Mouse (Mus musculus): ENCODE results near the gene Slc30a2. TPM values are rescaled to one million over a fixed set of nuclear protein-coding genes. Genes with fewer than 3 reads are reported as not detected.

Gene Slc30a2
- polyA plus RNA-seq, 1 experiment from 2014 or later, result 0.86 TPM

DNA sequence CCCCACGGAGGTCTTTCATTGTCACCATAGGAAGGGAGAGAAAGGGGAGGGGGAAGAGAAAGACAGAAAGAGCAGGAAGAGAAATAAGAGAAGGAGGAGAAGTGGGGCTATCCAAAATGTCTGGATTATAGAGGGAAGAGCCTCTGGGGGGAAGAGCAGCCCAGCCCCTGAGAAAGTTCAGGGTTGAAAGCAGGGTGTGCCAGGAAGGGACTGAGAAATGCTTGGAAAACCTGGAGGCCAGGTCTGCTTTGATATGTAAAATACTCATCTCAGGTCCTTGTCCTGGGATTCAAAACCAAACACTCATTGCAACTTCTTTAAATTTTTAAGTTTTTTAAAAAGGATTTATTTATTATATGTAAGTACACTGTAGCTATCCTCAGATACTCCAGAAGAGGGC, 48.7 kb downstream of the Slc30a2 start:
- 85% methylated on average over 1 of the region's 1 CpGs for WGBS
- Histone ChIP-seq H3K4me3 (replicated peaks) (no peak overlapping the region), H3K4me1 (peaks cover 4% of the 10 kb centered on the region; the same call in 1 of the 2 replicates), H3K36me3 (no peaks in the 10 kb centered on the region), H3K9ac (no peak overlapping the region), H3K9me3 (no peaks in the 10 kb centered on the region), H3K27me3 (replicated peaks) (no peaks in the 10 kb centered on the region), H3K4me2 (no peak overlapping the region), H3K27ac (no peak overlapping the region)
- no peak for ATAC-seq (ENCODE audit: insufficient read depth, low FRiP score, low read depth)

DNA sequence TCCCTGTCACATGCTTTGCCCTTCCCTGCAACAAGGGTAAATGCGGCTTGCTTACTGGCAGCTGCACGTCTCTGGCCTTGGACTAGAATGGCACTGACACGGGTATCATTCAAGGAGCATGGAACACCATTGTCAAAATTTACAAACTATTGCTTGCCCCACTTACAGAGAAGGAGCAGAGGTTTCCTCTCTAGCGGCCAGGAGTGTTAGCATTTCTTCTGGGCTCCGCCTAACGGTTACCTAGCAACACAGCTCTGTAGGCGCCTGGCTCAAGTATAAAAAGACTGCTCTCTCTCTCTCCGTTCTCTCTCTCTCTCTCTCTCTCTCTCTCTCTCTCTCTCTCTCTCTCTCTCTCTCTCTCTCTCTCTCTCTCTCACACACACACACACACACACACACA, 49.6 kb downstream of the Slc30a2 start:
- Histone ChIP-seq H3K9me3 (no peaks in the 10 kb centered on the region), H3K4me3 (replicated peaks) (no peak overlapping the region), H3K4me2 (0 out of 2 replicates have a peak overlapping the region, but pooled peaks have one; percentile 16), H3K9ac (no peak overlapping the region), H3K4me1 (peaks cover 7% of the 10 kb centered on the region; the same call in 1 of the 2 replicates), H3K27me3 (replicated peaks) (no peaks in the 10 kb centered on the region), H3K27ac (no peak overlapping the region), H3K36me3 (no peaks in the 10 kb centered on the region)
- ATAC-seq (ENCODE audit: insufficient read depth, low FRiP score, low read depth), result no peak
- 19% methylated on average over 8 of the region's 8 CpGs for WGBS

DNA sequence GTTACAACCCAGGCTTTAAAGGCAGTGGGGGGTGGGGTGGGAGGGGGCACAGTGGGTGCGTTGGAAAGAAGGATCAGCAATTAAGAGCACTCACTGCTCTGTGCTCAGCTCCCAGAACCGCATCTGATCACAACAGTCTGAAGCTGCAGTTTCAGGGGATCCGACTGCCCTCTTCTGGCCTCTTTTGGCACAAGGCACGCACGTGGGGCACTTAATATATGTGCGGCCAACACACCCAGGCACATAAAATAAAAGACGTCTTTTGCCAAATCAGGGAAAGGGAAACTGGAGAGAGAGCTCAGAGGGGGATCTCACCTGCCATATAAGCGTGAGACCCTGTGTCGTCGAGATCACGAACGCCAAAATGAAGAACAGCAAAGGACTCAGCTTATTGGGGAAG, 50.0 kb downstream of the Slc30a2 start:
- Histone ChIP-seq H3K9me3 (no peaks in the 10 kb centered on the region), H3K4me1 (peaks cover 10% of the 10 kb centered on the region; the same call in 1 of the 2 replicates), H3K9ac (no peak overlapping the region), H3K4me3 (replicated peaks) (no peak overlapping the region), H3K4me2 (no peak overlapping the region), H3K27ac (no peak overlapping the region), H3K36me3 (no peaks in the 10 kb centered on the region), H3K27me3 (replicated peaks) (no peaks in the 10 kb centered on the region)
- no peak for ATAC-seq (ENCODE audit: insufficient read depth, low FRiP score, low read depth)
- WGBS, result 24% methylated on average over 12 of the region's 12 CpGs

DNA sequence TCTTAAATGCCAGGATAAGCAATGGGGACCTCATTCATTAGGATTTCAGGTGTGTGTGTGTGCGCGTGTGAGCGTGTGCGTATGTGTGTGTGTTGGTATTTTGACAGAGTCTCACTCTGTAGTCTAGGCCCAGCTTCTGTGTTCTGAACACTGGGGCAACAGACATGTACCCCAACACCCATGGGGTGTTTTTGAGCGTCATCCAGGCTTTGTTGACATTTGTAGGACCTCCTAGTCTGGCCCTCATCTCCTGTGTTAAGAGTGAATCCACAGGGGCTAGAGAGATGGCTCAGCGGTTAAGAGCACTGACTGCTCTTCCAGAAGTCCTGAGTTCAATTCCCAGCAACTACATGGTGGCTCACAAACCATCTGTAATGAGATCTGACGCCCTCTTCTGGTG, 52.2 kb downstream of the Slc30a2 start:
- ATAC-seq (ENCODE audit: insufficient read depth, low FRiP score, low read depth), result no peak

DNA sequence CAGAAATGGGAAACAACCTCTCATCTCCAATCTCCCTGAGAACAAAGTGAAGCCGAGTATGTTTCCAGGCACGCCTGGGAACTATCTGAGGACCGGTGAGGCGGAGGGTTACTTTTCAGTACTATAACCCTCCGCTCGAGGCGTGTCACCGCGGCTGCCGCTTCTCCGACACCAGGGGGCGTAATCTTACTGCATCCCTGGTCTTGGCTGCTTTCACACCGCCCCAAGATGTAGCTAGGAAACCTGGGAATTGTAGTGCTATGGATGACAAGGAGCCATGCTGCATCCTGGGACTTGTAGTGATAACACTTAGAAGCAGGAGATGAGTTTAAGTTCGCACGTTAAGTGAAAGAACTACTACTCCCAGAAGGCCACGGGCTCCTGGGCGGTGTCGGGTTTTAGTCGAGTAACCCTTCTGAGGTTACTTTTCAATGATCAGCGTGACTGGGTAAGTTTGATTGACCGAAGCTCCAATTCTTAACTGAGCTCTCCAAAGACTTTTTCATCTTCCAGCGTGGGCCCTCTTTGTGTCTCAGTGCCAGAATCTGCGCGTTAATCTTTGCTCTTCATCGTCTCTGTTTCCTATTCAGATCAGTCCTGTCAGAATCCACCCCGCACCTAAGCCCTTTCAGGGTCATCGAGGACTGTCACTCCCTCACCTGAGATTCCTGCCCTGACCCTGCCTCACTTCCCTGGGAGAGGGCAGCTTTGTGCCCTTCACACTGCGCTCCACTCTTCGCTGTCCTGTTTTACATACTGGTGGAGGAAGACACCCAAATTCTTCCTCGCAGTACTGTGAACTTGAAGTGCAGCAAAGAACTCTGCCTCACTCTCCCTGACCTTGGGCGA, 53.2 kb downstream of the Slc30a2 start, which contains the start of gene Pafah2:
Gene Pafah2, plus strand, starts transcription at position 344 of the 849 bp plus-strand sequence.
- WGBS, result under 1% methylated on average over 31 of the region's 31 CpGs
- Histone ChIP-seq H3K27me3 (replicated peaks) (no peaks in the 10 kb centered on the region), H3K4me2 (peak within 1 kb of the TSS; percentile 83), H3K9me3 (no peaks in the 10 kb centered on the region), H3K27ac (peak within 1 kb of the TSS; percentile 91), H3K4me3 (replicated peaks) (peak within 1 kb of the TSS; percentile 59), H3K9ac (peak within 1 kb of the TSS; percentile 42; the same call in 1 of the 2 replicates), H3K36me3 (no peaks in the 10 kb centered on the region), H3K4me1 (peaks cover 16% of the 10 kb centered on the region)
- ATAC-seq (ENCODE audit: insufficient read depth, low FRiP score, low read depth), result peak; percentile 98

More for the DNA sequence above, 52.2 kb downstream of the Slc30a2 start:
- Histone ChIP-seq H3K9me3 (no peaks in the 10 kb centered on the region), H3K4me2 (no peak overlapping the region), H3K9ac (no peak overlapping the region), H3K4me3 (replicated peaks) (no peak overlapping the region), H3K27ac (no peak overlapping the region), H3K27me3 (replicated peaks) (no peaks in the 10 kb centered on the region), H3K4me1 (peaks cover 10% of the 10 kb centered on the region; the same call in 1 of the 2 replicates), H3K36me3 (no peaks in the 10 kb centered on the region)
- WGBS, result 89% methylated on average over 7 of the region's 7 CpGs

DNA sequence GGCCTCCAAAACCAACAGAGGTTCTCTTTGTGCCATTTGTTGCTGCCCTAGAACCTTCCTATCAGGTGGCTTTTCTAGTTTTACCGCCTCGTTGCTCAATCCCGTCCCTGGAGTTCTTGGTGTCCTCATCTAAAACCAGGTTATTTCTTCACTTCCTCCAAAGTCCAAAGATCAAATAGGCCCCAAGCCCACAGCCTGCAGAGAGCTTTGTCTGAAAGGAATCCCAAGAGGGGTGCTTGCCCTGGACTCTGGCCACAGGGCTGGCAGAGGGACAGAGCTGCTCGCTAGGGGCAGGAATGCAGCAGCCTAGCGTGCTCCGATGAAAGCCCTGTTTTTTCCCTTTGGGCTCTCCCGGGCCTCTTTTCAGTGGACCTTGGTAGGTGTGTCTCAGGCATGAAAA, 54.1 kb downstream of the Slc30a2 start:
- 19% methylated on average over 7 of the region's 7 CpGs for WGBS
- Histone ChIP-seq H3K9ac (no peak overlapping the region), H3K4me1 (peaks cover 23% of the 10 kb centered on the region), H3K4me3 (replicated peaks) (peak overlapping the region; percentile 59), H3K36me3 (no peaks in the 10 kb centered on the region), H3K27ac (peak overlapping the region; percentile 91), H3K27me3 (replicated peaks) (no peaks in the 10 kb centered on the region), H3K4me2 (peak overlapping the region; percentile 83), H3K9me3 (no peaks in the 10 kb centered on the region)
- ATAC-seq (ENCODE audit: insufficient read depth, low FRiP score, low read depth), result no peak

DNA sequence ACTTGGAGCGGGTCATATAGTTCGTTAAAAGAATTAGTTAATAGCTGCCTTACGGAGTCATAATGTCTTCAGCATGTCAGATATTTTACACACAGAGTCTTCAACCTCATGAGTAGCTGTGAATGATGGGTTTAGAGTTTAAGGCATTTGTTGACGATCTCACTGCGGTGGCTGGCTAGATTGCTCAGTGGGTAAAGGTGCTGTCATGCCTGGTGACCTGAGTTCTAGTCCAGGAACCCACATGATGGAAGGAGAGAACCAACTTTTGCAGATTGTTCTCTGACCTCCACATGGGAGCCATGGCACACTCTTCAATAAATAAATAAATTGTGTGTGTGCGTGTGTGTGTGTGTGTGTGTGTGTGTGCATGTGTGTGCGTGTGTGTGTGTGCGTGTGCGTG, 54.8 kb downstream of the Slc30a2 start:
- H3K9me3 ChIP-seq, result no peaks in the 10 kb centered on the region
- H3K27me3 ChIP-seq (replicated peaks), result no peaks in the 10 kb centered on the region
- H3K4me3 ChIP-seq (replicated peaks), result peak overlapping the region; percentile 59; the same call in 1 of the 2 replicates
- no peak overlapping the region for H3K9ac ChIP-seq
- peak overlapping the region; percentile 91; the same call in 1 of the 2 replicates for H3K27ac ChIP-seq
- H3K36me3 ChIP-seq, result no peaks in the 10 kb centered on the region
- H3K4me1 ChIP-seq, result peaks cover 25% of the 10 kb centered on the region
- WGBS, result 90% methylated on average over 9 of the region's 9 CpGs
- peak overlapping the region; percentile 83 for H3K4me2 ChIP-seq
- no peak for ATAC-seq (ENCODE audit: insufficient read depth, low FRiP score, low read depth)

DNA sequence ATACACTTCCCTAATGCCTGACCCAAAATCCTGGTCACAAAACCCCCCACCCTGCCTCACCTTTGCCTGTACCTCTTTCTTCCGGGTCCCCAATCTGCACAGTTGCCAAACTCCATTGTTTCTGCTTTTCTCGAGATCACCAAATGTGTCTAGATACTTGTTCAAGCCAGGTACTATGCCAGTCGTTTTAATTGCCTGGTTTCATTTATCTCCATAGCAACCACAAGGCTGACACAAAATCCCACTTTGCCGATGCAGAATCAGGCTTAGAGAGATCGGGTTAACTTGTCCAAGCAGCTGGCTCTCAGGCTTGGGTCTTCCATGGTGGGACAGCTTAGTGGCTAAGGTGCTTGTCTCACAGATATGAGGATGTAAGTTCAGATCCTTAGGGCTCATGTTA, 57.2 kb downstream of the Slc30a2 start:
- ATAC-seq (ENCODE audit: insufficient read depth, low FRiP score, low read depth), result no peak
- no peaks in the 10 kb centered on the region for H3K36me3 ChIP-seq
- H3K4me1 ChIP-seq, result peaks cover 37% of the 10 kb centered on the region
- H3K9me3 ChIP-seq, result no peaks in the 10 kb centered on the region
- no peak overlapping the region for H3K9ac ChIP-seq
- WGBS, result 26% methylated on average over 5 of the region's 5 CpGs
- H3K4me3 ChIP-seq (replicated peaks), result no peak overlapping the region
- no peaks in the 10 kb centered on the region for H3K27me3 ChIP-seq (replicated peaks)
- H3K27ac ChIP-seq, result no peak overlapping the region
- H3K4me2 ChIP-seq, result no peak overlapping the region

DNA sequence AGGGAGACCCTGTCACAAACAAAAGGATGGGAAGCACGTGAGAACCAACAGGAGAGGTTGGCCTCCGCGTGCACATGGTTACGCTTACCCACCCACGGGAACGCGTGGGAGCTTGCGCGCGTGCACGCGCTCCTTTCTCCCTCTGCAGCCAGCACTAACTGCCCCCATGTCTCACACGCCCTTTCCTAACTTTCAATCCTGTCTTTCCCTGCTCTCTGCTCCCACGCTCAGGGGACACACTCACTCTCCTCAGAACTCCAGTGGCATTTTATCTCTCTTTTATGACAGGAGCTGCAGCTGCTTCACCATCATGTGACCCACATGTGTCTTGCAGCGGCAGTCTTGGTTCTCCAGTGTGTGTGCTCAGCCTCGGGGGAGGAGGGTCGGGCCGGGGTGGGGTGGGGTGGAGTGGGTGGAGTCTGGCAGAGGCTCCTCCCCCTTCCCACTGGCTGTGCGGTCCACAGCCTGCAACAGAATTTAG, 58.2 kb downstream of the Slc30a2 start:
- Histone ChIP-seq H3K27ac (peak overlapping the region; percentile 52), H3K4me1 (peaks cover 37% of the 10 kb centered on the region), H3K27me3 (replicated peaks) (no peaks in the 10 kb centered on the region), H3K9me3 (no peaks in the 10 kb centered on the region), H3K4me3 (replicated peaks) (peak overlapping the region; percentile 36), H3K9ac (peak overlapping the region; percentile 12; the same call in 1 of the 2 replicates), H3K36me3 (no peaks in the 10 kb centered on the region), H3K4me2 (peak overlapping the region; percentile 81)
- ATAC-seq (ENCODE audit: insufficient read depth, low FRiP score, low read depth), result peak; percentile 68; the same call in 1 of the 2 replicates
- 4% methylated on average over 19 of the region's 19 CpGs for WGBS

DNA sequence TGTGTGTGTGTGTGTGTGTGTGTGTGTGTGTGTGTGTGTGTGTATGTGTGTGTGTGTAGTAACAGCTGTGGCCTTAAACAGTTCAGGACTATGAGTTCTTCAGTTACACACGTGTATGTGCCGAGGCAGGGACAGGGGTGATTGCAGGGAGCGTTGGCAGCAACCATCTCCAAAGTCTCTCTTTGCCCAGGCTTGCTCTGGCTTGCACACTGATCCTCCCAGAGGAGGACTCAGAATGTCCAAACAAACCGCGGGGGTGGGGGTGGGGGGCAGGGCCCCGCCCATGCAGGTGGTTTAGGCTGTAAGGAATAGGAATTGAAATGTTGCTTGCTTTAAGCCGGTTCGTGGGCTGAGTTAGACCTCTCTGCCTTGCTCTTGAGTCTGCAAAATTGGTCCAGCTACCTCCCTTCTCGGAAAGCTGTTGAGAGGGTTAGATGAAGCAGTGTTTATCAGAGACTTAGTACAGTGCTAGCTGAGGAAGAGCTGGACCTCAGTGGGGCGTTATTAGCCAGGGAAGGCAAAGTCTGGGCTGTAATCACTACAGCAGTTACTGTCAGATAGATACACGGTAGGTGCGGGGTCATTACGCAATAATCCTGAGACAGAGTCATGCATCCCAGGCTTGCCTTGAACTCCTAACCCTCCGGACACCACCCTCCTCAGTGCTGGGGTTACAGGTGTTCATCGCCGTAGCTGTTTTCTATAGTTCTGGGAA, 59.0 kb downstream of the Slc30a2 start:
- Histone ChIP-seq H3K4me2 (peak overlapping the region; percentile 81), H3K27ac (peak overlapping the region; percentile 52; the same call in 1 of the 2 replicates), H3K27me3 (replicated peaks) (no peaks in the 10 kb centered on the region), H3K36me3 (no peaks in the 10 kb centered on the region), H3K9me3 (no peaks in the 10 kb centered on the region), H3K4me1 (peaks cover 36% of the 10 kb centered on the region), H3K4me3 (replicated peaks) (peak overlapping the region; percentile 36), H3K9ac (no peak overlapping the region)
- ATAC-seq (ENCODE audit: insufficient read depth, low FRiP score, low read depth), result no peak
- WGBS, result 53% methylated on average over 16 of the region's 16 CpGs

DNA sequence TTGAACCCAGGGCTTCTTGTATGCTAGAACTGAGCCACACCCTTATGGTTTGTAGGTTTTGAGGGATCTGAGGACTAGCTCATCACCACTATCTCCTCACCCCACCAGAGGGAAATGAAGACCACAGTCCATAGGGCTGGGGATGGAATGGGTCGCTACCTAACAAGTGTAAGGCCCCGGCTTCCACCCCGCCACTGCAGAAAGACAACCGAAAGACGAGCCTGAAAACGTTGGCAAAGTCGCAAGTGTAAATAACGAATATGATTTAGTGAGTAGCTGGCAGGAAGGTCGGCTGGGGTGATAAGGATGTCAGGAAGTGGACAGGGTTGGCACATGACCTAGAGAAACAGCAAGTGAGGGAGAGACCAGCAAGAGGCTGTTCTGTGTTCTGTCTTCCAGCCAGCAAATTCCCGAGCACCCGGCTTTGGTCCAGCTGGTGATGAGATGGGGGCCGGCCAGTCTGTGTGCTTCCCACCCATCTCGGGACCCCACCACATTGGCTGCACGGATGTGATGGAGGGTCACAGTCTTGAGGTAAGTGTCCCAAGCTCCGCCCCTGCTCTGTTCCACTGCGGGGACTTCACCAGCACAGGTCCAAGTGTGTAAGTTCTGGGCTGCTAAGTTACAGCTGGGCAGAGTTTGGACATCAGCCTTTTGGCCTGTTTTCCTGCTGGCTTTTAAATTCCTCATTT, 59.7 kb downstream of the Slc30a2 start:
- no peak for ATAC-seq (ENCODE audit: insufficient read depth, low FRiP score, low read depth)
- 47% methylated on average over 16 of the region's 16 CpGs for WGBS
- H3K4me1 ChIP-seq, result peaks cover 32% of the 10 kb centered on the region
- no peaks in the 10 kb centered on the region for H3K9me3 ChIP-seq
- H3K9ac ChIP-seq, result no peak overlapping the region
- H3K4me3 ChIP-seq (replicated peaks), result no peak overlapping the region
- H3K36me3 ChIP-seq, result no peaks in the 10 kb centered on the region
- H3K27me3 ChIP-seq (replicated peaks), result no peaks in the 10 kb centered on the region
- no peak overlapping the region for H3K27ac ChIP-seq
- H3K4me2 ChIP-seq, result no peak overlapping the region

Data from stomach, embryonic 15.5 days (tissue).